Mouse (Mus musculus): ENCODE measurements at regions not wholly inside any gene's neighbourhood (a gene's known extent, or its start where the extent isn't known, plus 50 kb on each side); places are given as distances from the start of the nearest gene placed in this dataset.

DNA sequence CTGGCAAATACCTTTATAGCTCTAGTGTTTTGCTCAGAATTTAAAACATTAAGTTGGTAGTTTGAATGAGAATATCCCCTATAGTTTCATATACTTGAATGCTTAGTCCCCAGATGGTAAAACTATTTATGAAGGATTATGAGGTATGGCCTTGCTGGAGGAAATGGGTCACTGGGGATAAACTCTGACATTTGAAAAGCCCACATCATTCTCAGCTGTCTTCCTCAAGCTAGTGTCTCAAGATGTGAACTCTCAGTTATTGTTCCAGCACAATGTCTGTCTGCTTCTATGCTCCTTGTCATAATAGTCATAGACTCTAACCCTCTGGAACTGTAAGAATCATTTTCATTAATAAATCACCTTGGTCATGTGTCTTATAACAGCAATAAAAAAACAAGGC, 2004.1 kb upstream of the Gm8797 start:
- H3K9me3 ChIP-seq (ENCODE audit: low read length), result no peaks in the 10 kb centered on the region
- H3K36me3 ChIP-seq (ENCODE audit: insufficient read depth, low read length), result no peaks in the 10 kb centered on the region
- H3K4me3 ChIP-seq (ENCODE audit: low read length), result no peak overlapping the region
- H3K4me2 ChIP-seq (ENCODE audit: low read depth, low read length), result no peak overlapping the region
- H3K4me1 ChIP-seq (ENCODE audit: insufficient read depth, low read length), result no peaks in the 10 kb centered on the region
- DNase-seq (ENCODE audit: low spot score) (no peak), ATAC-seq (no peak)
- H3K27ac ChIP-seq, result no peak overlapping the region
- no peak overlapping the region for H3K9ac ChIP-seq (replicated peaks; ENCODE audit: low read length)
- no peak for TF ChIP-seq CTCF (IDR thresholded peaks at IDR 0.05; ENCODE audit: low read depth)
- H3K27me3 ChIP-seq (ENCODE audit: insufficient read depth, low read length), result no peaks in the 10 kb centered on the region

DNA sequence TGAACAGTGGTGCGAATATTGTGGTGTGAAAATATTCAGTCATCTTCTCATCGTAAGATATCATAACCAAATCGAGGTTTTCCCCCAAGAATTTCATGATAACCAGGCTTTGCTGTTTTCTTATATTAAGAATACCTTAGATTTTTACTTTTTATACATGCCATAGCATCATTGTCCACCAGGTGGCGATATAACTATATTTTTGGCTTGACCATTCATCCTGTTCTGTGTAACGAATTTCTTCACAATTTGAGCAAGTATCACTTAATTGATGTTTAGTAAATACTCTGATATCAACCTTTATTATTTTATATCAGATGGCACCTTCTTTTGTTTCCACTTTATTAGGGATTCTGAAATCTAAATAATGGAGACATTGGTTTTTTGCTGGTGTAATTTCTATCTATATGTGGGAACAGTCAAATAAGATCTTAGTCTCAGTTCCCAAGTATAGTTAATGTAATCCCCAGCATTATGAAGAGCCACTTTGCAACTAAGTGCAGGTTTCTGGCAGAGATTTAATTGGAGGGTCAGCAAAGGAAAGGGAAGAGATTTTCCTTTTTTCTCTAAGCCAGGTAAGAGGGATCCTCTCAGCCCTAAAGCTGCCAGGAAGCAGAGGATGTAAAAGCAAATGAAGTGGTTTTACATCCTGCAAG, 1998.9 kb upstream of the Gm8797 start:
- Histone ChIP-seq H3K27ac (no peak overlapping the region), H3K4me1 (ENCODE audit: insufficient read depth, low read length) (no peaks in the 10 kb centered on the region)
- peak; percentile 82 for DNase-seq (ENCODE audit: low spot score)

DNA sequence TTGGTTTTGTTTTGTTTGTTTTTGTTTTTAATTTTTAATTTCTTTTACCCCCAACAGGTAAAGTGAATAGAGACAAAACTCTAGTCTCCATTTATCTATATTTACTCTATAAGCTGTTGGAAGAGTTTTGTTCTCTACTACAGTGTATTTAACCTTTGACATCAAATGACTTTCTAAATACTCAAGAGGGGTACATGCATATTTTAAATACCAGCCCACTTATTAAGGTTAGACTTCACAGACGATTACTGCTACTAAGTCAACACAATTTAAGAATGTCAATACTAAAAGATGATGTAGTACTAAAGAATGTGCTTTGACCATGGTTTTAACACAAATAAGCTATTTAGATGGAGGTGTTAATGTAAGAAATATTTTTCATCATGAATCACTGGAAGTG, 1989.3 kb upstream of the Gm8797 start:
- Histone ChIP-seq H3K27me3 (ENCODE audit: insufficient read depth, low read length) (no peaks in the 10 kb centered on the region), H3K9ac (replicated peaks; ENCODE audit: low read length) (no peak overlapping the region), H3K9me3 (ENCODE audit: low read length) (no peaks in the 10 kb centered on the region), H3K4me1 (ENCODE audit: insufficient read depth, low read length) (no peaks in the 10 kb centered on the region), H3K36me3 (ENCODE audit: insufficient read depth, low read length) (no peaks in the 10 kb centered on the region), H3K4me3 (ENCODE audit: low read length) (no peak overlapping the region), H3K4me2 (ENCODE audit: low read depth, low read length) (no peak overlapping the region), H3K27ac (no peak overlapping the region)
- DNase-seq (ENCODE audit: low spot score) (no peak), ATAC-seq (no peak)
- no peak for TF ChIP-seq CTCF (IDR thresholded peaks at IDR 0.05; ENCODE audit: low read depth)
- WGBS, result 72% methylated on average over 1 of the region's 1 CpGs

More for the DNA sequence above, 1998.9 kb upstream of the Gm8797 start:
- Histone ChIP-seq H3K27me3 (ENCODE audit: insufficient read depth, low read length) (no peaks in the 10 kb centered on the region), H3K9ac (replicated peaks; ENCODE audit: low read length) (no peak overlapping the region), H3K4me3 (ENCODE audit: low read length) (no peak overlapping the region), H3K9me3 (ENCODE audit: low read length) (no peaks in the 10 kb centered on the region), H3K36me3 (ENCODE audit: insufficient read depth, low read length) (no peaks in the 10 kb centered on the region), H3K4me2 (ENCODE audit: low read depth, low read length) (no peak overlapping the region)
- ATAC-seq, result no peak
- peak; percentile 78 for TF ChIP-seq CTCF (IDR thresholded peaks at IDR 0.05; ENCODE audit: low read depth)
- 8% methylated on average over 5 of the region's 5 CpGs for WGBS

DNA sequence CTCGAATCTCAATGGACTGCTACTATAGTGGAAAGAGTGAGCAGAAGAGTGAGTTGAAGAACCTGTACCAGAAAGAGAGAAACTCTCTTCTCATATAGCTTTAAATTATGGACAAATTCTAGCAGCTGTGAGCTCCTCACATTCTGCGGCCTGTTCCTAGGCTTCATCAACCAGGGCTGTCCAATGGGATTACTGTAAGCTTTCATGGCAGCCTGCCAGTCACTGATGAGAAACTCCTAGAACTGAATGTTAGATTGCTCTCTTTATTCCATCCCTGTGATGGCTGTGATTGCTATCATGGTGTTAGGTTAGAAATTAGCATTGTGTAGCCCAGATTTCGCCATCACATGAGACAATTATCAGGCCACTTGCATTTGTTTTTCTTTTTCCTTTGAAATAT, 1966.4 kb upstream of the Gm8797 start:
- no peak overlapping the region for H3K4me2 ChIP-seq (ENCODE audit: low read depth, low read length)
- H3K9me3 ChIP-seq (ENCODE audit: low read length), result no peaks in the 10 kb centered on the region
- peak; percentile 63 for DNase-seq (ENCODE audit: low spot score)
- WGBS, result 70% methylated on average over 3 of the region's 3 CpGs
- no peak for TF ChIP-seq CTCF (IDR thresholded peaks at IDR 0.05; ENCODE audit: low read depth)
- no peaks in the 10 kb centered on the region for H3K36me3 ChIP-seq (ENCODE audit: insufficient read depth, low read length)
- no peaks in the 10 kb centered on the region for H3K27me3 ChIP-seq (ENCODE audit: insufficient read depth, low read length)
- no peak overlapping the region for H3K4me3 ChIP-seq (ENCODE audit: low read length)
- no peaks in the 10 kb centered on the region for H3K4me1 ChIP-seq (ENCODE audit: insufficient read depth, low read length)
- no peak for ATAC-seq
- H3K27ac ChIP-seq, result no peak overlapping the region
- no peak overlapping the region for H3K9ac ChIP-seq (replicated peaks; ENCODE audit: low read length)

DNA sequence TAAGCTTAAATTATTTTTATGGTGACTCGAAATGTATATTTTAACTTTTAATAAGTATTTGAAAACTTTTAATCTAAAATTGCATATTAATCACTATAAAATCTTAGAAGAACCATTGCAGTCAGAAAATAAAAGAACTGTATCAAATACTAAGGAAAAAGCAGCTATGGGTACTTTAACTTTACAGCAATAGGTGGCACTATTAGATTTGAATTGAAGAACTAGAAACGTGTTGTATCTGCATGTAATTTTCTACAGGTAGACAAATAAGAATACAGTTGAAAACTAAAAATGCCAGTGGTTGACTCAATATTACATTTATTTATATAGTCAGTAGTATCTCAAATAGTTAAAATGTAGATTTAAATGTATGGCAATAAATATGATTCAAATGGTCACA, 1964.6 kb upstream of the Gm8797 start:
- DNase-seq (ENCODE audit: low spot score) (peak; percentile 50), ATAC-seq (no peak)

DNA sequence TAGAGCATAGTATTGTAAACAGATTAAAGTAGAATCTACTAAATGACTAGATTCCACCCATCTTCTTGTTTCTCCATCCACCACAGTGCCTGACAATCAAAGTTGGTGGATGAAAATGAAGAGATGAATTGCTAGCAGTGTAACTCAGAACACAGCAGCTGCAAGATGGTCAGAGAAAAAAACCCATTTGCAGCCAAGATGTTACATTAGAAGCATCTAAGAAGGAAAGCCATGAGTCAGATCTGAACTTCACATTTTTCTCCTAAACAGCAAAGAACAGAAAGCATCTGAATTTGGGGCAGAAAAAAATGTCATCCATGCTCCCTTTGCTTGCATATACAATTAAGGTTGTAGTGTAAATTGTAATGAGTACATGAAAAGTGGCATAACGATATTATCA, 1942.8 kb upstream of the Gm8797 start:
- Histone ChIP-seq H3K36me3 (ENCODE audit: insufficient read depth, low read length) (no peaks in the 10 kb centered on the region), H3K27ac (no peak overlapping the region), H3K4me3 (ENCODE audit: low read length) (no peak overlapping the region), H3K9me3 (ENCODE audit: low read length) (no peaks in the 10 kb centered on the region), H3K9ac (replicated peaks; ENCODE audit: low read length) (no peak overlapping the region), H3K4me2 (ENCODE audit: low read depth, low read length) (no peak overlapping the region), H3K27me3 (ENCODE audit: insufficient read depth, low read length) (no peaks in the 10 kb centered on the region), H3K4me1 (ENCODE audit: insufficient read depth, low read length) (no peaks in the 10 kb centered on the region)
- DNase-seq (ENCODE audit: low spot score) (no peak), ATAC-seq (no peak)
- WGBS, result 88% methylated on average over 1 of the region's 1 CpGs
- TF ChIP-seq CTCF (IDR thresholded peaks at IDR 0.05; ENCODE audit: low read depth), result no peak

More for the DNA sequence above, 1964.6 kb upstream of the Gm8797 start:
- no peaks in the 10 kb centered on the region for H3K36me3 ChIP-seq (ENCODE audit: insufficient read depth, low read length)
- H3K9me3 ChIP-seq (ENCODE audit: low read length), result no peaks in the 10 kb centered on the region
- 55% methylated on average over 2 of the region's 2 CpGs for WGBS
- no peak overlapping the region for H3K4me2 ChIP-seq (ENCODE audit: low read depth, low read length)
- H3K9ac ChIP-seq (replicated peaks; ENCODE audit: low read length), result no peak overlapping the region
- peak; percentile 35; the same call in 1 of the 2 replicates for TF ChIP-seq CTCF (IDR thresholded peaks at IDR 0.05; ENCODE audit: low read depth)
- no peaks in the 10 kb centered on the region for H3K4me1 ChIP-seq (ENCODE audit: insufficient read depth, low read length)
- H3K27ac ChIP-seq, result no peak overlapping the region
- no peak overlapping the region for H3K4me3 ChIP-seq (ENCODE audit: low read length)
- H3K27me3 ChIP-seq (ENCODE audit: insufficient read depth, low read length), result no peaks in the 10 kb centered on the region

DNA sequence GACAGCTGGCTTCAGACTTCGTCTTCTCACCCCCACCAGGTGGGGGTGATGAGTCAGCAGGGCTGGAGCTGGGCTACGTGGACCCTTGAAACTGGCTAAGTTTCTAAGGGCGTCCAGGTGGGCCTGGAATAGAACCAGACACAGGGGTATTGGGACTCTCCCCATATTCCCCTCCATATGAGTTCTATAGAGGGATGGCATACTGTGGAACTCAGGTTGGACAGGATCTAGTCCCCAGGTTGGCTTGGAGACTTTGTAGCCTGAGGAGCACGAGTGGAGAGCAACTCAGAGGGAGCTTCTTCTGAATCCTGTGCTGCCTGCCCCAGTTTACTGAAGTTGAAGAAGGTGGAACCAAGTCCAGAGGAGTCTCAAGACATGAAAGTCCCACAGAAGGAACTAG, 1921.6 kb upstream of the Gm8797 start:
- Histone ChIP-seq H3K9me3 (ENCODE audit: low read length) (no peaks in the 10 kb centered on the region; the same call in 1 of the 2 replicates), H3K4me3 (ENCODE audit: low read length) (no peak overlapping the region), H3K27me3 (ENCODE audit: insufficient read depth, low read length) (no peaks in the 10 kb centered on the region), H3K4me1 (ENCODE audit: insufficient read depth, low read length) (no peaks in the 10 kb centered on the region), H3K9ac (replicated peaks; ENCODE audit: low read length) (no peak overlapping the region), H3K27ac (no peak overlapping the region), H3K36me3 (ENCODE audit: insufficient read depth, low read length) (no peaks in the 10 kb centered on the region), H3K4me2 (ENCODE audit: low read depth, low read length) (no peak overlapping the region)
- no peak for TF ChIP-seq CTCF (IDR thresholded peaks at IDR 0.05; ENCODE audit: low read depth)
- no peak for ATAC-seq
- no peak for DNase-seq (ENCODE audit: low spot score)
- WGBS, result 67% methylated on average over 4 of the region's 4 CpGs
